Mouse (Mus musculus): ENCODE measurements around the gene Adamtsl3.

- no peak for TF ChIP-seq CTCF (IDR thresholded peaks at IDR 0.05; ENCODE audit: low read depth)
- TF ChIP-seq EP300 (IDR thresholded peaks at IDR 0.05; ENCODE audit: low read depth): no peak
Measured at GRCm38 (mm10) chr7:82387121-82387520, 51.6 kb downstream of the Adamtsl3 start.
